Mouse (Mus musculus): ENCODE results near the gene Pum1. TPM values are rescaled to one million over a fixed set of nuclear protein-coding genes. Genes with fewer than 3 reads are reported as not detected.

The Pum1 gene
- polyA plus RNA-seq, 1 experiment from 2014 or later: 81.2 TPM

DNA sequence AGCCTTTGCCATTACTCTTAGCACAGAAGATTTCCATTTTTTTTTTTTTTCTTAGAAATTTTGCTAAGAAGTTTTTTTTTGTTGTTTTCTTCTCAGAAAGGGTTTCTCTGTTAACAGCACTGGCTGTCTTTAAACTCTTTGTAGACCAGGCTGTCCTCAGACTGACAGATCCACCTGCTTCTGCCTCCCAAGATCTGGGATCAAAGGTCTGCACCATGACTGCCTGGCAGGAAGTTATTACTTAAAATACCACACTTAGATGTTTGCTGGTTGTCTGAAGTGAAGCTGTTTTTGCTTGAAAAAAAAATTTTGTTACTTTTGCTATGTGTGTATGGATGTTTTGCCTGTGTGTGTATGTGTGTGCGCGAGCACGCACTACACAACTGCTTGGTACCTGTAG lies 40.5 kb downstream of the Pum1 start:
- peaks cover 40% of the 10 kb centered on the region for H3K36me3 ChIP-seq
- H3K9ac ChIP-seq: no peak overlapping the region
- no peak overlapping the region for H3K4me2 ChIP-seq (replicated peaks)
- H3K27ac ChIP-seq (replicated peaks): no peak overlapping the region
- no peak overlapping the region for H3K4me3 ChIP-seq (replicated peaks)
- no peaks in the 10 kb centered on the region for H3K27me3 ChIP-seq
- WGBS: over 99% methylated on average over 3 of the region's 3 CpGs
- ATAC-seq (ENCODE audit: insufficient number of reproducible peaks, low FRiP score, low TSS enrichment, low read depth): no peak
- no peaks in the 10 kb centered on the region for H3K9me3 ChIP-seq (replicated peaks)
- 0 out of 2 replicates have a peak, but pooled peaks cover 4% of the 10 kb centered on the region for H3K4me1 ChIP-seq

DNA sequence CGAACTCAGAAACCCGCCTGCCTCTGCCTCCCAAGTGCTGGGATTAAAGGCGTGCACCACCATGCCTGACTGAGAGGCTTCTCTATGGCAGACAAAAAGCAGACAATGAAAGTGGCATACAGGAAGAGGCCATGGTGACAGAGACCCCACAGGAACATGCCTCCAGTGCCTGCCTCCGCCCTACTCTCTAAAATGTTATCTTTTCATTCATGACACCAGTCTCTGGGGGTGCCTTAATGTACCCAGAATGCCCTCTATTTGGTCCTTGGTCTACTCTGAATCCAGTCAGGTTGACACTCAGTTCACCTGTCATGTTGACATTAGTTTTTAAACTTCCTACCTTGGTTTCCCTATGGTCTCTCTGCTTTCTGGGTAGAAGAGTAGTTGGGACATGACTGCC lies 41.5 kb downstream of the Pum1 start:
- Histone ChIP-seq H3K27ac (replicated peaks) (no peak overlapping the region), H3K9ac (no peak overlapping the region), H3K4me3 (replicated peaks) (no peak overlapping the region), H3K4me2 (replicated peaks) (no peak overlapping the region), H3K4me1 (0 out of 2 replicates have a peak, but pooled peaks cover 4% of the 10 kb centered on the region), H3K9me3 (replicated peaks) (no peaks in the 10 kb centered on the region), H3K27me3 (no peaks in the 10 kb centered on the region), H3K36me3 (peaks cover 45% of the 10 kb centered on the region)
- WGBS: 96% methylated on average over 4 of the region's 4 CpGs
- no peak for ATAC-seq (ENCODE audit: insufficient number of reproducible peaks, low FRiP score, low TSS enrichment, low read depth)

DNA sequence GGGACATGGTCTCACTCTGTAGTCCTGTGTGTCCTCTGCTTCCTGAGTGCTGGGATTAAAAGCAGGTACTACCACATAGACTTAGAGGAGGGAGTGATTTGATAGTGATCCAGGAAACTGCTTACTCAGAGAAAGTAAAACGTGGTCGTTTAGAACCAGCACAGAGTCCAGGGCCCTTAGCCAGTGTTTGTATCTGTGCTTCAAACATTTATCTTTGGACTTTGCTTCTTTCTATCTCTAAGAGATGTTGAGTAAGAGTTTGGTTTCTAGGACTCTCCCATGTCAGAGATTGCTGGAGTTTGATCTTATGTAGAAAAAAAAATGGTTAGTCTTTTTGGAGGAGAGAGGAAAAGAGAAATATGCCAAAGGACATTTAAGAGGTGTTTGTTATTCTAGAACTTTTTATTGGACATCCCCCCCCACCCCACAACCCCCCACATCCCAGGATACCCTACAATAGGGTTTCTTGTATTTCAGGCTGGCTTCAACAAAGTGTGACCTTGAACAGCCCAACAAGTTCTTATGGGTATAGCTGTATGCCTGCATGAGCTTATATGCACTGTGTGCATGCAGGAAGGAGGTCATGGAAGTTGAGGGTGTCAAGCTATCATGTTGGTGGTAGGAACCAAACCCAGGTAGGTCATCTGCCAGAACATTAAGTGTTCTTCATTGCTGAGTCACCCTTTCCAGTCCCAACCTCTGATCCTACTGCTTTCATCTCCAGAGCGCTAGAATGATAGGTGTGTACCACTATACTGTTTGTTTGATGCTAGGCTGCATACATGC lies 43.3 kb downstream of the Pum1 start:
- no peaks in the 10 kb centered on the region for H3K27me3 ChIP-seq
- 78% methylated on average over 3 of the region's 3 CpGs for WGBS
- peaks cover 40% of the 10 kb centered on the region for H3K36me3 ChIP-seq
- no peak for ATAC-seq (ENCODE audit: insufficient number of reproducible peaks, low FRiP score, low TSS enrichment, low read depth)
- H3K4me1 ChIP-seq: 0 out of 2 replicates have a peak, but pooled peaks cover 7% of the 10 kb centered on the region
- H3K27ac ChIP-seq (replicated peaks): no peak overlapping the region
- no peak overlapping the region for H3K4me2 ChIP-seq (replicated peaks)
- H3K9ac ChIP-seq: no peak overlapping the region
- H3K4me3 ChIP-seq (replicated peaks): no peak overlapping the region
- H3K9me3 ChIP-seq (replicated peaks): no peaks in the 10 kb centered on the region

DNA sequence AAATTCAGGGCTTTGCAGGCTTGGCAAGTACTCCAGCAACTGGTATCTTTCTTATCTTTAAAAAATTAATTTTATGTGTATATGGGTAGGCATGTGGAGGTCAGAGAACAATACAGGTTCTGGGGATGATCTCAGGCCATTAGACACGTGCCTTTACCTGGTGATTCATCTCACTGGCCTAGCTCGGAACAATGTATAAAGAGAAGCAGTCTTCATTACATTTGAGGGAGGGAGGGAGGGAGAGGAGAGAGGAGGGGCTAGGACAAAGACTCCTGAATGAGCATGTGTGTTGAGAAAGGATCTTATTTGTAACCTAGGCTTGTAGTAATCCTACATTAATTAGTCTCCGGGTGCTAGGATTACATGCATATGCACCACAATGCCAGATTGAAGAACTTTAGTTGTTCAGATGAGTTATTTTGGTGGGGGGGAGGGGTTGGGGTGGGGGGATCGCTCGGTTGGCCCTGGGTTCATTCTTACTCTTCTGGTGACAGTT lies 48.3 kb downstream of the Pum1 start:
- peaks cover 31% of the 10 kb centered on the region for H3K4me1 ChIP-seq
- 56% methylated on average over 5 of the region's 5 CpGs for WGBS
- ATAC-seq (ENCODE audit: insufficient number of reproducible peaks, low FRiP score, low TSS enrichment, low read depth): no peak

DNA sequence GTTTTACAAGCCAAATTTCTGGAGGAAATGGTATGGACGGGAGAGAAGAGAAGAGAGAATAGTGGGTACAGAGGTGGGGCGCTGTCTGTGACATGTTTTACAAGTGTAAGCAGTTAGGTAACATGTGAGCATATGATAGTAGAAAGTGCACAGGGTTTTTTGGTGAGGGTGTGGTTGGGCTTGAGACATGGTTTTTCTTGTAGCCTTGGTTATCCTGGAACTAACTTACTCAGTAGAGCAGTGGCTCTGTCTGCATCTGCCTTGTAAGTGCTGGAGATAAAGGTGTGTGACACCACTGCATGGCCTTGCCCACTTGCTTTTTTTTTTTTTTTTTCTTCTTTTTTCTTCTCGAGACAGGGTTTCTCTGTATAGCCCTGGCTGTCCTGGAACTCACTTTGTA lies 49.2 kb downstream of the Pum1 start:
- Histone ChIP-seq H3K4me2 (replicated peaks) (no peak overlapping the region), H3K27ac (replicated peaks) (no peak overlapping the region), H3K27me3 (no peaks in the 10 kb centered on the region), H3K9ac (no peak overlapping the region), H3K36me3 (peaks cover 5% of the 10 kb centered on the region; the same call in 1 of the 2 replicates), H3K4me1 (peaks cover 36% of the 10 kb centered on the region), H3K4me3 (replicated peaks) (no peak overlapping the region), H3K9me3 (replicated peaks) (no peaks in the 10 kb centered on the region)
- 63% methylated on average over 3 of the region's 3 CpGs for WGBS
- ATAC-seq (ENCODE audit: insufficient number of reproducible peaks, low FRiP score, low TSS enrichment, low read depth): no peak

More for the DNA sequence above, 48.3 kb downstream of the Pum1 start:
- peaks cover 5% of the 10 kb centered on the region for H3K36me3 ChIP-seq
- no peaks in the 10 kb centered on the region for H3K9me3 ChIP-seq (replicated peaks)
- H3K27ac ChIP-seq (replicated peaks): no peak overlapping the region
- no peaks in the 10 kb centered on the region for H3K27me3 ChIP-seq
- H3K4me3 ChIP-seq (replicated peaks): no peak overlapping the region
- H3K9ac ChIP-seq: no peak overlapping the region
- no peak overlapping the region for H3K4me2 ChIP-seq (replicated peaks)

DNA sequence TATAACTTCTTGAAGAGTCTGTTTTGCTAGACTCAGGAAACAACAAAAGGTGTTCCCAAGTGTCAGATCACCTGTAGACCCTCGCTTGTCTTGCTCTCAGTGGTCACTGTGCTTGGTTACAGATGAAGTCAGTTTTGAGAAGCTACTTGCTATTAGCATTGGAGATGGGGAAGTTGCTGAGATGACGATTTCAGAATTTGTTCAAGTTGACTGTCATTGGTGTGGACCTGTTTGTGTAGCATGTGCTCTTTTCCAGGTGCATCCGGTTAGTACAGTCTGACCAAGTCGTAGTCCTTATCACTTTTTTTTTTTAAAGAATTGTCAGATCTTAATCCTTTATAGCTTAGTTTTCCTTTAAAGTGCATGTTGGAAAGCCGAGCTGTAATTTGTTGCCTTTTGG lies 50.3 kb downstream of the Pum1 start:
- Histone ChIP-seq H3K27me3 (no peaks in the 10 kb centered on the region), H3K36me3 (peaks cover 9% of the 10 kb centered on the region; the same call in 1 of the 2 replicates), H3K4me1 (peaks cover 36% of the 10 kb centered on the region), H3K27ac (replicated peaks) (no peak overlapping the region), H3K4me3 (replicated peaks) (no peak overlapping the region), H3K9me3 (replicated peaks) (no peaks in the 10 kb centered on the region), H3K4me2 (replicated peaks) (no peak overlapping the region), H3K9ac (no peak overlapping the region)
- no peak for ATAC-seq (ENCODE audit: insufficient number of reproducible peaks, low FRiP score, low TSS enrichment, low read depth)
- WGBS: 58% methylated on average over 5 of the region's 5 CpGs

DNA sequence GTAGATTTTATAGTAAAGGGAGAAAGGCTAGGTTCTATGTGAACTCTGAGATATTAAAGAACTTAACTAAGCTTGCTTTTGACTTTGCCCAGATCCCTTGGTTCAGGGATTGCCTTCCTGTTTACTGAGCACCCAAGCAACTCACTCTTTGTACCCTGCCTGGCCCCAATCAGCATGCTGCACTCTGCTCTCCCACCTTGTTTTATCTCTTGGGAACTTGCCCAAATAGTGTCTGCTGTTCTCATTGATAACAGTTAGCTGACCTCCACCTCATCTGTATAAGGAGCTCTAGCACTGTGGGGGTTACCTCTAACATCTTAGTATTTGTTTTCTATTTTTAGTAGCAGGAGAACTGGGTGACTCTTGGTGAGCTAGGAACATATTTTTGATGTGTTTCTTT lies 52.0 kb downstream of the Pum1 start:
- Histone ChIP-seq H3K4me1 (peaks cover 51% of the 10 kb centered on the region), H3K4me3 (replicated peaks) (no peak overlapping the region), H3K4me2 (replicated peaks) (no peak overlapping the region), H3K9me3 (replicated peaks) (no peaks in the 10 kb centered on the region), H3K9ac (no peak overlapping the region), H3K36me3 (peaks cover 15% of the 10 kb centered on the region), H3K27me3 (no peaks in the 10 kb centered on the region), H3K27ac (replicated peaks) (no peak overlapping the region)
- ATAC-seq (ENCODE audit: insufficient number of reproducible peaks, low FRiP score, low TSS enrichment, low read depth): no peak

DNA sequence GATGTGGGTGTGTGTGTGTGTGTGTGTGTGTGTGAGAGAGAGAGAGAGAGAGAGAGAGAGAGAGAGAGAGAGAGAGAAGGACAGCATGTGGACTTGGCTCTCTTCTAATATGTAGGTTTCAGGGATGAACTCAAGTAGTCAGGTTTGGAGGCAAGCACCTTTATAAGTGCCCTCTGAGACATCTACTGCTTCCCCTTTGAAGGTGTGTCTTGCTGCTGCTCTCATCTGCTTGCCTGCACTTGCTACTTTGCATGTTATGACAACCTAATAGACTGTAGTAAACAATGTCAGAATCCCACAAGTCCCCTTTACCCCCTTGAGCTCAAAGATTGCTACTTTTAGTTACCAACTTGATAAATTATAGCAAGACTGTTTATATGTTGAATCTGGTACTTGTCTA lies 52.5 kb downstream of the Pum1 start:
- Histone ChIP-seq H3K9me3 (replicated peaks) (no peaks in the 10 kb centered on the region), H3K4me1 (peaks cover 52% of the 10 kb centered on the region), H3K9ac (no peak overlapping the region), H3K27ac (replicated peaks) (no peak overlapping the region), H3K4me2 (replicated peaks) (no peak overlapping the region), H3K27me3 (no peaks in the 10 kb centered on the region), H3K36me3 (peaks cover 20% of the 10 kb centered on the region), H3K4me3 (replicated peaks) (no peak overlapping the region)
- ATAC-seq (ENCODE audit: insufficient number of reproducible peaks, low FRiP score, low TSS enrichment, low read depth): no peak

DNA sequence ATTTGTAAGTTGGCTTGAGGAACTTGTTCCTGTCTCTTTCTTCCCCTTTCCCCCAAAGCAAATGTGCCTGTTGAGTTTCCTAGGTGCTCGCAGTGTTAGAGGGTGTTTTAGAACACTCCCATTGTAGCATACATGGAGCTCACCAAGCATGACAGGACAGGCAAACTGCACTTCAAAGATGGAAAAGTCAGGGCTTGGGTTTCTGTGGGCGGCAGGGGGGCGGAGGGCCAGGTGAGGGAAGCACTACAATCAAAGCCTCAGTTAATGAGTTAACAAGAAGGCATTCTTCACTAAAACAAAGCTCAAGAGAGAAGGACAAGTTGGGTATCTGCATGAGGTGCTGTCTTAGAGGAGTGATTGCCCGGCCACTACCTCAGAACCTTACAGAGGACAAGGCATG lies 56.2 kb downstream of the Pum1 start:
- Histone ChIP-seq H3K4me2 (replicated peaks) (no peak overlapping the region), H3K9me3 (replicated peaks) (no peaks in the 10 kb centered on the region), H3K4me1 (peaks cover 59% of the 10 kb centered on the region), H3K4me3 (replicated peaks) (no peak overlapping the region), H3K27me3 (no peaks in the 10 kb centered on the region), H3K9ac (no peak overlapping the region), H3K36me3 (peaks cover 22% of the 10 kb centered on the region), H3K27ac (replicated peaks) (no peak overlapping the region)
- WGBS: 67% methylated on average over 4 of the region's 4 CpGs
- no peak for ATAC-seq (ENCODE audit: insufficient number of reproducible peaks, low FRiP score, low TSS enrichment, low read depth)

DNA sequence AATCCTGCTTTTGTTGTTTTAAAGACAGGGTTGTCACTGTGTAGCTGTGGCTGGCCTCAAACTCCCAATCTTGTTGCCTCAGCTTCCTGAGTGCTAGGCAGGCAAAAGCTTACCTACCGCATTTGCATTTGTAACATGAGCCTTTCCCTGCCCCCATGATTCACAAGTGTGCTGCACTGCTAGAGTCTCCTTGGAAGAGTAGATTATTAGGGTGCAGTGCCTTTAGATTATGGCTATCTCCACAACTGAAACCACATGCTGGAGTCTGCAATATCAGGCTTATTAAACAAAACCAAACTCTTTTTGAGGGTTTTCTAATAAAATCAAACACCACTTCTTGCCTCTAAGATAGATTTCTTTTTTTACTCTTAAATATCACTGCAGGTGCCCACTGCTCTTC lies 59.5 kb downstream of the Pum1 start:
- Histone ChIP-seq H3K27ac (replicated peaks) (no peak overlapping the region), H3K9ac (no peak overlapping the region), H3K36me3 (peaks cover 28% of the 10 kb centered on the region), H3K4me2 (replicated peaks) (no peak overlapping the region), H3K27me3 (no peaks in the 10 kb centered on the region), H3K4me3 (replicated peaks) (no peak overlapping the region), H3K4me1 (peaks cover 43% of the 10 kb centered on the region), H3K9me3 (replicated peaks) (no peaks in the 10 kb centered on the region)
- ATAC-seq (ENCODE audit: insufficient number of reproducible peaks, low FRiP score, low TSS enrichment, low read depth): no peak
- WGBS: 13% methylated on average over 1 of the region's 1 CpGs

DNA sequence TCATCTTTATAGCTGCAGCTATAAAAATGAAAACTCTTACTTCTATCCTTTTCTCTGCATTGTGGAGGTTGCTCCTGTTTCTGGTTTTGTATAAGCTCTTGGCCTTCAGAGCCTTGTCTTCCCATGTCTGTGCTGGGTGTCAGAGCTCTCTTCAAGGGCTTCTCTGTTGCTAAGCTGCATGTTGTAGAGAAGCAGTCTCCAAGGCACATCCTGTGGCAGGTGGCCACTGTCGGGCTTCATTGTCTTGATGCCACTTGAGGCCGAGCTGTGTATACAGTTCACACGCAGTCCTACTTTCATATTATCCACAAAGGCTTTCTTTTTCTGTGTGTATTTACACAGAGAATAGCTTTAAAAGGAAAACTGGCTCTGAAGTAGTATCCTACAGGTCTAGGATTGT lies 63.0 kb downstream of the Pum1 start:
- H3K27ac ChIP-seq (replicated peaks): no peak overlapping the region
- H3K36me3 ChIP-seq: peaks cover 24% of the 10 kb centered on the region
- no peaks in the 10 kb centered on the region for H3K9me3 ChIP-seq (replicated peaks)
- no peak for ATAC-seq (ENCODE audit: insufficient number of reproducible peaks, low FRiP score, low TSS enrichment, low read depth)
- H3K4me2 ChIP-seq (replicated peaks): no peak overlapping the region
- H3K9ac ChIP-seq: no peak overlapping the region
- WGBS: 82% methylated on average over 3 of the region's 3 CpGs
- H3K4me1 ChIP-seq: peaks cover 22% of the 10 kb centered on the region
- H3K4me3 ChIP-seq (replicated peaks): no peak overlapping the region
- H3K27me3 ChIP-seq: no peaks in the 10 kb centered on the region

DNA sequence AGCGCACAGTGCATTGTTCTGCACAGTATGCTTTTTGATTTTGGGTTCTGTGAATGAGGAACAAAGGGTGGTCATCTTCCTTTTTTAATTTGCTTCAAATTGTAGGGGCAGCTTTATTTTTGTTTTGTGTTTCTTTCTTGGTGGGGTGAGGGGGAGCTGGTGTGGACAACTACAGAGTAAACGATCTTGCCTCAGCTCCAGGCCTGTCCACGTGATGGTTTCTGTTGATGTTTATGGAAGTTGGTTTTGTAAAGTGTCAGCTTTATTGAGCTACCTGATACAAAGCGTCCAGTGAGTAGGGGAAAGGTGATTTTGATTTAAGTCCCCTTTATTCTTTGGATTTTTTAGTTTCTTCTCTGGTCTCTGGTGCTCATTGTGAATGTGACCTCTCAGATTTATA lies 72.8 kb downstream of the Pum1 start:
- H3K27me3 ChIP-seq: no peaks in the 10 kb centered on the region
- H3K4me1 ChIP-seq: no peaks in the 10 kb centered on the region
- ATAC-seq (ENCODE audit: insufficient number of reproducible peaks, low FRiP score, low TSS enrichment, low read depth): no peak
- no peak overlapping the region for H3K4me3 ChIP-seq (replicated peaks)
- 80% methylated on average over 4 of the region's 4 CpGs for WGBS
- H3K4me2 ChIP-seq (replicated peaks): no peak overlapping the region
- H3K36me3 ChIP-seq: peaks cover 16% of the 10 kb centered on the region
- H3K27ac ChIP-seq (replicated peaks): no peak overlapping the region
- H3K9ac ChIP-seq: no peak overlapping the region
- no peaks in the 10 kb centered on the region for H3K9me3 ChIP-seq (replicated peaks)

All from embryonic facial prominence, embryonic 15.5 days (tissue).